Mouse (Mus musculus): ENCODE results near the gene Zfc3h1. TPM values are rescaled to one million over a fixed set of nuclear protein-coding genes. Genes with fewer than 3 reads are reported as not detected.
A peak's percentile ranks its signal among the peaks of the same experiment; 100 is the strongest.

Zfc3h1 gene
- total and polyA plus RNA-seq, 3 experiments = 13.3 to 13.7 (median 13.3) TPM

- Histone ChIP-seq H3K4me1 (ENCODE audit: control insufficient read depth, insufficient read depth, low read length) (peaks cover 9% of the 10 kb centered on the region), H3K36me3 (ENCODE audit: control insufficient read depth, insufficient read depth, low read length) (peaks cover 42% of the 10 kb centered on the region), H3K27ac (no peak overlapping the region), H3K79me2 (replicated peaks; ENCODE audit: control insufficient read depth, insufficient read depth, low read length) (peaks cover 1% of the 10 kb centered on the region; the same call in 1 of the 2 replicates), H3K27me3 (ENCODE audit: control insufficient read depth, insufficient read depth, low read length) (no peaks in the 10 kb centered on the region), H3K9ac (ENCODE audit: low read depth, low read length) (no peak overlapping the region), H3K4me3 (no peak overlapping the region)
- 51% methylated on average over 3 of the region's 3 CpGs for WGBS
- intact Hi-C loops (cut with DNase I) = no loop called here
- TF ChIP-seq POLR2A (IDR thresholded peaks at IDR 0.05; ENCODE audit: insufficient read depth, low read depth, low read length) = no peak
- no peak for TF ChIP-seq EP300 (IDR thresholded peaks at IDR 0.05; ENCODE audit: insufficient read depth, low read depth, low read length)
- no peak for TF ChIP-seq CTCF (IDR thresholded peaks at IDR 0.05)
- DNase-seq = no peak
These were observed 3.1 kb downstream of the Zfc3h1 start for GRCm38 (mm10) chr10:115387891-115388290.

GRCm38 (mm10) chr10:115391076-115391475 is 6.3 kb downstream of the Zfc3h1 start:
- H3K4me1 ChIP-seq (ENCODE audit: control insufficient read depth, insufficient read depth, low read length) = peaks cover 9% of the 10 kb centered on the region
- no peak for DNase-seq
- H3K36me3 ChIP-seq (ENCODE audit: control insufficient read depth, insufficient read depth, low read length) = peaks cover 49% of the 10 kb centered on the region
- H3K9ac ChIP-seq (ENCODE audit: low read depth, low read length) = no peak overlapping the region
- intact Hi-C loops (cut with DNase I) = no loop called here
- no peak overlapping the region for H3K27ac ChIP-seq
- TF ChIP-seq POLR2A (IDR thresholded peaks at IDR 0.05; ENCODE audit: insufficient read depth, low read depth, low read length) (no peak), CTCF (IDR thresholded peaks at IDR 0.05) (no peak), EP300 (IDR thresholded peaks at IDR 0.05; ENCODE audit: insufficient read depth, low read depth, low read length) (no peak)
- H3K79me2 ChIP-seq (replicated peaks; ENCODE audit: control insufficient read depth, insufficient read depth, low read length) = peaks cover 1% of the 10 kb centered on the region; the same call in 1 of the 2 replicates
- H3K27me3 ChIP-seq (ENCODE audit: control insufficient read depth, insufficient read depth, low read length) = no peaks in the 10 kb centered on the region
- no peak overlapping the region for H3K4me3 ChIP-seq
- WGBS = 85% methylated on average over 4 of the region's 4 CpGs

GRCm38 (mm10) chr10:115391896-115392295 is 7.1 kb downstream of the Zfc3h1 start:
- Histone ChIP-seq H3K27ac (no peak overlapping the region), H3K4me3 (no peak overlapping the region), H3K36me3 (ENCODE audit: control insufficient read depth, insufficient read depth, low read length) (peaks cover 50% of the 10 kb centered on the region), H3K27me3 (ENCODE audit: control insufficient read depth, insufficient read depth, low read length) (no peaks in the 10 kb centered on the region), H3K4me1 (ENCODE audit: control insufficient read depth, insufficient read depth, low read length) (peaks cover 4% of the 10 kb centered on the region), H3K9ac (ENCODE audit: low read depth, low read length) (no peak overlapping the region), H3K79me2 (replicated peaks; ENCODE audit: control insufficient read depth, insufficient read depth, low read length) (peaks cover 1% of the 10 kb centered on the region; the same call in 1 of the 2 replicates)
- DNase-seq = no peak
- no peak for TF ChIP-seq CTCF (IDR thresholded peaks at IDR 0.05)
- no peak for TF ChIP-seq EP300 (IDR thresholded peaks at IDR 0.05; ENCODE audit: insufficient read depth, low read depth, low read length)
- intact Hi-C loops (cut with DNase I) = no loop called here
- 83% methylated on average over 1 of the region's 1 CpGs for WGBS

GRCm38 (mm10) chr10:115406393-115406792 is 21.6 kb downstream of the Zfc3h1 start:
- Histone ChIP-seq H3K4me3 (no peak overlapping the region), H3K4me1 (ENCODE audit: control insufficient read depth, insufficient read depth, low read length) (no peaks in the 10 kb centered on the region; the same call in 1 of the 2 replicates), H3K79me2 (replicated peaks; ENCODE audit: control insufficient read depth, insufficient read depth, low read length) (no peaks in the 10 kb centered on the region), H3K27me3 (ENCODE audit: control insufficient read depth, insufficient read depth, low read length) (no peaks in the 10 kb centered on the region), H3K36me3 (ENCODE audit: control insufficient read depth, insufficient read depth, low read length) (peaks cover 11% of the 10 kb centered on the region), H3K27ac (no peak overlapping the region), H3K9ac (ENCODE audit: low read depth, low read length) (no peak overlapping the region)
- peak; percentile 83 for TF ChIP-seq CTCF (IDR thresholded peaks at IDR 0.05)
- no peak for TF ChIP-seq EP300 (IDR thresholded peaks at IDR 0.05; ENCODE audit: insufficient read depth, low read depth, low read length)
- WGBS = 69% methylated on average over 6 of the region's 6 CpGs
- peak; percentile 22 to 53 for DNase-seq
- intact Hi-C loops (cut with DNase I) = loop anchor here (2.0 to 5.0 kb wide), 2 partner anchors 84 to 791 kb away; no protein-coding TSS in a partner anchor

GRCm38 (mm10) chr10:115413496-115413895 is 28.7 kb downstream of the Zfc3h1 start:
- WGBS = 88% methylated on average over 2 of the region's 2 CpGs
- peaks cover 1% of the 10 kb centered on the region; the same call in 1 of the 2 replicates for H3K79me2 ChIP-seq (replicated peaks; ENCODE audit: control insufficient read depth, insufficient read depth, low read length)
- TF ChIP-seq CTCF (IDR thresholded peaks at IDR 0.05) (no peak), EP300 (IDR thresholded peaks at IDR 0.05; ENCODE audit: insufficient read depth, low read depth, low read length) (no peak)
- no peaks in the 10 kb centered on the region for H3K27me3 ChIP-seq (ENCODE audit: control insufficient read depth, insufficient read depth, low read length)
- no peaks in the 10 kb centered on the region for H3K4me1 ChIP-seq (ENCODE audit: control insufficient read depth, insufficient read depth, low read length)
- intact Hi-C loops (cut with DNase I) = loop anchor here (5.0 kb wide), 1 partner anchor 204 kb away; no protein-coding TSS in a partner anchor
- H3K36me3 ChIP-seq (ENCODE audit: control insufficient read depth, insufficient read depth, low read length) = peaks cover 18% of the 10 kb centered on the region
- no peak for DNase-seq
- no peak overlapping the region for H3K4me3 ChIP-seq
- H3K9ac ChIP-seq (ENCODE audit: low read depth, low read length) = no peak overlapping the region
- no peak overlapping the region for H3K27ac ChIP-seq

- Histone ChIP-seq H3K27me3 (ENCODE audit: control insufficient read depth, insufficient read depth, low read length) (no peaks in the 10 kb centered on the region), H3K27ac (no peak overlapping the region), H3K36me3 (ENCODE audit: control insufficient read depth, insufficient read depth, low read length) (peaks cover 17% of the 10 kb centered on the region), H3K4me1 (ENCODE audit: control insufficient read depth, insufficient read depth, low read length) (no peaks in the 10 kb centered on the region), H3K79me2 (replicated peaks; ENCODE audit: control insufficient read depth, insufficient read depth, low read length) (peaks cover 1% of the 10 kb centered on the region; the same call in 1 of the 2 replicates), H3K4me3 (no peak overlapping the region), H3K9ac (ENCODE audit: low read depth, low read length) (no peak overlapping the region)
- no peak for TF ChIP-seq CTCF (IDR thresholded peaks at IDR 0.05)
- no peak for TF ChIP-seq EP300 (IDR thresholded peaks at IDR 0.05; ENCODE audit: insufficient read depth, low read depth, low read length)
- TF ChIP-seq POLR2A (IDR thresholded peaks at IDR 0.05; ENCODE audit: insufficient read depth, low read depth, low read length) = no peak
- DNase-seq = no peak
- 49% methylated on average over 3 of the region's 3 CpGs for WGBS
- intact Hi-C loops (cut with DNase I) = loop anchor here (5.0 kb wide), 1 partner anchor 203 kb away; no protein-coding TSS in a partner anchor
These were observed 29.3 kb downstream of the Zfc3h1 start for GRCm38 (mm10) chr10:115414056-115414455.
